Mouse (Mus musculus) R1 (cell line): ENCODE data around the gene Tesc.

ENCODE experiments used
- DNase-seq: peaks from one replicate; pipeline ENCODE4 v3.0.0-alpha.2; 2018; ENCODE audit warnings: low read depth, low spot score

Tesc gene

DNA sequence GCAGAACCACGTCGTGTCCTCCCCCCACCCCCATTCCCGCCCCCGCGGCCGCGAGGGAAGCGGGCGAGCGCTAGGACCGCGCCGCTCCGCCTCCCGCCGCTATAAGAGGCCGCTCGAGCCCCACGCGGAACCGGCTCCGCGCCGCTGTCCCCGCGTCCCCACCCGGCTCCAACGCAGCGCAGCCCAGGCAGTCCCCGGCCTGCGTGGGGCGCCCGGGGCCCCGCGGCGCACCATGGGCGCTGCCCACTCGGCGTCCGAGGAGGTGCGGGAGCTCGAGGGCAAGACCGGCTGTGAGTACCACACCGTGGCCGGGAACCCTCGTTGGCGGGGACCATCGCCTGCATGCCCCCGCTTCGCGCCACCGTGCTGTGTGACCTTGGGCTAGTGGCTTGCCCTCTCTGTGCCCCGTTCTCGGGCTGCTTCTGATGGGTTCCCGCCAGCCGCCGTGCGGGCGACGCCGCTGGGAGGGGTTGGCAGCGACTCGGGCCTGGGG lies at the start of gene Tesc:
TSS of gene Tesc (plus strand) at position 46 of the 493 bp plus-strand sequence.
- peak; percentile 18 for DNase-seq

DNA sequence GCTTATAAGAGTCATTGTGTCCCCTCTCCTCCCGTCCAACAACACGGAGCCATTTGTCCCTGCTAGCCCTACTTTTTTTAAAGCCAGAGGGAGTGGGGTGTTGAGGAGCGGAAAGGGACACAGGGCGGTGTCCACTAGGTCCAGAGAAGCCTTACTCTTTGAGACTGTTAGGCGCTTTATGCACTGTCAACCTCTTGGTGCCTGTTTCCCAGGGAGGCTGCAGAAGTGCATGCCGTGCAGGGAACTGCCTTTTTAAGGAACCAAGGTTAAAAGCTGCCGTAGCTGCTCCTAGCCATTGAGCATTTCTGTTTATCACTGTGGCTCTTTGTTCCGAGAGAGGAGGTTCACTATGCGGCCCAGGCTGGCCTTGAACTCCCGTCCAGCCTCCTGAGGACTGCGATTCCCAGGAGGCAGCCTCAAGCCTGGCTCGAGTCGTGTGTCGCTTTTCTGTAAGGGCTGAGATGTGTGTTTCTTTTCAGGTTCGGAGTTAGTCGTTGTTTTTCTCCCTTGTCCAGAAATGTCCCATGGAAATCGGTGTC lies 49.3 kb upstream of the Tesc start:
- no peak for DNase-seq

DNA sequence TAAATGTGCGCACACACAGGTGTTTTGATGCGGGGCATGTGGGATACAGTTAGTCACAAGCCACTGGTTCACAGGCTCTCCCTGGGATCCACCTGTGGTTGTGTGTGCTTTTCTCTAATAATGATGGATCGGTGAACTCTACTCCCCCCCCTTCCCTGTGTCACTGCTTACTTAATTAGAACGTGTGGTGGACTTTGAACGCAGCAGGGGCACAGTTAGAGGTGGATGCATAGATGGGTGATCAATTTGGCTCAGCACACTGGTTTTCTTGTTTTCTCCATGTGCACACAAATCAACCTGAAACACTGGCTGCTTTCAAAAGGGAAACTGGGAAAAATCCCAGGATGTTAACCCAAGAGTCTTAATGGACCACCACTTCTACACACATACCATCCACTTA lies 48.5 kb upstream of the Tesc start:
- DNase-seq = no peak

DNA sequence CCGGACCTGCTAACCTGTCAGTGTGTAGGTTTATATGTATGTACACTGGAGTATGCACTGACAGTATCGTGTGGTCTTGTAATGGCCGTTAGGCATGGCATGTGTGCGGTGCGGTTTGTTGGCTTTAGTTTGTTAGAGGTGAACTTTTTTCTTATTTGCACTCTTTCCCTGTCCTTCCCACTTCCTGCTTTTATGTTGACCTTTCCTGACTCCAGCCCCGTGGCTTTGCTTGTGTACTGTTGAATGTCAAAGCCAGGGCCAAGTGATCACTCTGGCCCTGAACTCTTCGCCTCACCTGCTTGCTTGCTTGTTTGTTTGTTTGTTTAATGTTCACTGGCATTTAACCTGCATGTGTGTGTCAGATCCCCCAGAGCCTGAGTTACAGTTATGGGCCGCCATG lies 46.6 kb upstream of the Tesc start:
- DNase-seq = no peak

DNA sequence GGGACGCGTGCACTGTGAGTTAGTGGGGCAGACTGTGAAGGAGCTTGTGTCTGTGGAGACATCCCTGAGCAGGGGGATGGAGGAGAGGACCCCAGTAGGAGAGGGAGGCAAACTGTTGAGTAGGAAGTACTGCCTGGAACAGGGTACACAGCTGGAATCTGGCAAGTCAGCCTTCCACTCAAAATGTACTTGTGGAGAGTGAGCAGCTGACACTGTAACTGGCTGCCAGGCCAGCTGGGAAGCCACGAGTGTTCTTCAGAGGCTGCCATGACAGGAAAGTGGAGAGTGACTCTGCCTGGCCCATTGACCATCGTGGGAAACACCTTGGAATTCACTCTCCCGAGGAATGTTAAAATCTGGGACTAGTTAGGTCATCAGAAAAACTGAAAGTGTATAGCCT lies 45.6 kb upstream of the Tesc start:
- no peak for DNase-seq

DNA sequence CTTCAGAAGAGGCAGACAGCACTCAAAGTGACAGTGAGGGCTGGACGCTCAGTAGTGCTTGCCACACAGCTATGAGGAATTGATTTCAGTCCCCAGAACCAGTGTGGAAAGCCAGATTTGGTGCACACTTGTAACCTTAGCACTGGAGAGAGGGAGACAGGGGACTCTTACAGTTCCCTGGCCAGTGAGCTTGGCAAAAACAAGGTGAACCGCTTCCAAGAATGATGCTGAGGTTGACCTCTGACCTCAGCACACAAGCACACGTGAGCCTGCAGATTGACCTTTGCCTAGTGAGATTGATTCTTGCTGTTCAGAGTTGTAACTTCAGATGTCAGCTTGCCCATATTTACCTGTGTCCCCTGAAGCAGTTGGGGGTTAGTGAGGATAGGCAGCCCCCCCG lies 41.2 kb upstream of the Tesc start:
- no peak for DNase-seq

DNA sequence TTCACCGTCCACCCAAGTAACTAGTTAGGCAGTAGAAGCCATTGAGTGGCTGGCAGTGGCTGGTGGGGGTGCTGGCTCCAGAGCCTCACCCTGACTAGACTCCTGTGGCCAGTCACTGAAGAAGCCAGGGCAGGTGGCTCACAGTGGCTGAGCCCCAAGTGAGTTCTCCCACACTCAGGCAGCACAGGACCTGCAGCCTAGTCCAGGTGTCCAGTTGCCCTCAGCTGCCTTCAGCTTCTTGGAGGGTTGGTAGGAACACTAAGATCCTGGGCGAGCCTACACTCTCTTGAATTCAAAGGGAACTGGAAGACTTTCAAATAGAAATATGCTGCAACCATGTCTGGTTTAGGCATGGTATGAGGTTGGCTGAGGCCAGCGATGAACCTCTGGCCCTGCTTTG lies 39.7 kb upstream of the Tesc start:
- DNase-seq = no peak

DNA sequence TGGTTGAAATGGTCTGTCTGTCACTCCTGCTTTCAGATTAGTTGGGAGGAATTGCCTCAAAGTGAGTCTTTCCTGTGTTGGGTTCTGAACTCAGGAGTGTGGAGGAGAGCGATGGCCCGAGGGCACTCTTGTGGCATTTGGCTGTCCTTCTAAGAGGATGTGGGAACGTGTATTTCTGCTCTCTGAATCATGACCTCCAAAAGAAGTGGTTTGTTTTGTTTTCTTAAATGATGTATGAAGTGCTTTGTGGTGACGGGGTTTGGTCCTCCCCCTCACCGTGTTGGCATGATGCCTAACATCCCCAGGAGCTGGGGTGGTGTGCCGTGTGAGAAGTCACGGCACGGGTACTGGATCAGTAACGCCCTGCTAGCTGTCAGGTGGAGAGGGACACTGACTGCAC lies 39.2 kb upstream of the Tesc start:
- DNase-seq = no peak

DNA sequence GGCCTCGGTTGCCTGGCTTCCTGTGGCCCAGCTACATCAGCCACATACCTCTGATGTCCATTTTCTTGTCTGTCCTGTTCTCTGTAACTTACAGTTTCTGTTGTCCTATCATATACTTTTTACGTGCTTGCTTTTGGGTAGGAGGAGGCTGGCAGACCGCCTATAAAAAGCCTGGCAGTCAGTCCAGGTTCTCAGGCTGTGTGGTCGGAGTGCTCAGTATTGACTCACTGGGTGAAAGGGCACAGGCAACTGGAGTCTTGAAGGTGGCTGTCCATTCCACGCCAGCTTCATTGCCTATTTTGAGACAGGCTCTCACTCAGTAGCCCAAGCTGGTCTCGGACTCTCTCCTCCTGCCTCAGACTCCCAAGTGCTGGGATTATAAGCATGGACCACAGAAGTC lies 37.8 kb upstream of the Tesc start:
- no peak for DNase-seq

DNA sequence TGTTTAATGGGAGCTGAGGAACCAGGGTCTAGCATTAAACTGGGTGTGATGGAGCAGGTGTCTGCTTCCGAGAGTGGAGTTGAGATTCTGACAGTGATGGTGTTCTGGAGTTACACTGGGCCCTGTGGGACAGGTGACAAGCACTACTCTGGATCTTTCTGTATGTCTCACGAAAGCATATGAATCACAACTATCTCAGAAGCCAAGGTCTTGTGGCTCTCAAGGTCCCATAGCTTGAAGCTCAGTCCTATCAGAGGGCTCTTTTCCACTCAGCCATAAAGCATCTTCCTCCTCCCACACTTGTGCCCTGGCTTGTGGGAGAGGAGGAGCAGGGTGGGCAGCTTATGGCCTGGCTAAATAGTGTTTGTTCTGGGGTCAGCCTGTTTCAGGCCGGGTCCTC lies 36.6 kb upstream of the Tesc start:
- DNase-seq = no peak

DNA sequence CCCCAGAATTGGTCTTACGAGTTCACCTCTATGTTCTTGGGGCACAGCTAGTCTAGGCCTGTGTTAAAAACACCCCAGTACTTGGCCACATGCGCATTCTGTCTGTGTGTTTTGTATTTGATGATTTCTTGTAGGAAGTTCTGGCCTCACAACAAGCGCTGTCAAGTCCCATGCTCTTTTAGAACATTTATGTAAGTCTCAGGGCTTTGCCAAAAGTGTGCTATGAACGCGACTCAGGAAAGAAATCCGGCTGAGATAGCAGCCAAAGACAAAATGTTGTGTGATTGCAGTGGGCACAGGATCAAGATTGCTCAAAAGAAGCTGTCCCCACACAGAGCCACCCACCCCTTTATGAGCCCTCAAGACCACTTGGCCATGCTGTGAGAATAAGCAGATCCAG lies 34.0 kb upstream of the Tesc start:
- no peak for DNase-seq

DNA sequence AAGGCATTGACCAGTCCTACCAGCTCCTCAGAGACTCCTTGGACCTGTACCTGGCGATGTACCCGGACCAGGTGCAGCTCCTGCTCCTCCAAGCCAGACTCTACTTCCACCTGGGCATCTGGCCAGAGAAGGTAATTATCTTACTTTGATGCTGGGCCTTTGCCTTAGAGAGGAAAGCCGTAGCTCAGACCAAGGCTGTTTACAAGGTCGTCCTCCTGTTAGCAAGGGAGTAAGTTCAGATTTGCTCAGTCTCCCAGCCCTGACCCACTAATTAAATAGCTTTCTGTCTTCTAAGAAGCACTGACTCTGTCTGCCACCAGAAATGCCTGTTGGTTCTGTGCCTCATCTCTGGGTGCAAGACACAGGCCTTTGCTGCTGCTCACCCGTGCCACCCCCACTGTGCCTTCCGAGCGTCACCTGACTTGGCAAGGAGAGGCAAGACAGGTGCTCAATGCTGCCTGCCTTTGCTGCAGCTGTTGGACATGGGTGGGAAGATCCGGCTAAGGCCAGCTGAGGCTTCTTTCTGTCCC lies 32.1 kb upstream of the Tesc start:
- DNase-seq = no peak

DNA sequence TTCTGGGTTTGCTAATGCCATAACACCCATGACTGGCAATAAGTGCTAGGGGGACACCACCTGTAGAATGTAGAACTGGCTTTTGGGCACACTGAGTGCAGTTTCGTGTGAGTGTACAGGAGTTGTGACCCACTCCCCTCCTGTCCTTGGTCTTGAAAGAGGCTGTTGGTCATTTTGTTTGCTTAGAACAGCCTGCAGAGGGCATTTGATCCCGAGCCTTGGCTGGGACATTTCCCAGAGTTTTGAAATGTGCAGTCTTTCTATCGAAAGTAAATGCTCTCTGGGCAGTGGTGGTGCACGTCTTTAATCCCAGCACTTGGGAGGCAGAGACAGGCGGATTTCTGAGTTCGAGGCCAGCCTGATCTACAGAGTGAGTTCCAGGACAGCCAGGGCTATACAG lies 31.6 kb upstream of the Tesc start:
- DNase-seq = no peak

DNA sequence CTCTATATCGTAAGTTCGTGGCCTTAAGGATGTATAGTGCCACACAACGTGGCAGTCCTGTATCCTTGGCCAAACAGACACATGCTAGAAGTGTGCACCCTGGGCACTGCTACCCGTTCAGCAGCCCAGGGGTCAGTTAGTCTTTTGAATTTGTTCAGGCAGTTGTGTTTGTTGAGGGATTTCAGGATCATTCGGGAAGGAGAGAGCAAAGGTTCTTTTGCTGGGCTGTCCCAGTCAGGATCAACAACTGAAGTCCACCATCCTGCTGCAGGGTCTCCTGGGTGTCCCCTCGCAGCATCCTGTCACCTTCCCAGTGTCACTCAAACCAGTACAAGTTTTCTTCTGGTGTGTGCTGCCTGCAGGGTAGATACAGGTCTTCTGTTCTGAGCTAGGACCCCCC lies 31.0 kb upstream of the Tesc start:
- no peak for DNase-seq

DNA sequence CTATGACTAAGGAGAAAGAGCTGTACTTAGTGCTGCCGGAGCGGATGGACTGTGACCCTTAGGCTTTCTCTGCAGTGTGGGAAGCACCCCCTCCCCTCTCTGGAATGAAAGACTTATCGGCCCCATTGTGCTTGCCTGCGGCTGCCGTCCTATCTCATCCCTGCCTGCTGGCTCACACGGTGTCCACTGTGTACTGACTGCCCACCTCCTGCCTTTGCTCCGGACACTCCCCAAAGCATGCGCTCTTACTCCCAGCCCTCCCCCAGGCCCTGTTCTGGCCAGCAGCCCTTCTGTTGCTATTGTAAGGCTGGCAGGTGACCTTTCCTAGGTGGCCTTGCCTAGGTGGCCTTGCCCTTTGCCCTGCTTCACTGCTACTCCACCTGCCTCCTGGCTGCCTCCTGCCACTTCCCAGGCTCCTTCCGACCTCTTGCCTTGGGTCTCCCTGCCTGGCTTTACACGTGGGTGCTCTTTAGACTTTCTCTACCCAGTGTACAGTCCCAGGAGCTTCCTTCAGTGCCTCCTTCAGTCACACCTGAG lies 30.0 kb upstream of the Tesc start:
- no peak for DNase-seq

DNA sequence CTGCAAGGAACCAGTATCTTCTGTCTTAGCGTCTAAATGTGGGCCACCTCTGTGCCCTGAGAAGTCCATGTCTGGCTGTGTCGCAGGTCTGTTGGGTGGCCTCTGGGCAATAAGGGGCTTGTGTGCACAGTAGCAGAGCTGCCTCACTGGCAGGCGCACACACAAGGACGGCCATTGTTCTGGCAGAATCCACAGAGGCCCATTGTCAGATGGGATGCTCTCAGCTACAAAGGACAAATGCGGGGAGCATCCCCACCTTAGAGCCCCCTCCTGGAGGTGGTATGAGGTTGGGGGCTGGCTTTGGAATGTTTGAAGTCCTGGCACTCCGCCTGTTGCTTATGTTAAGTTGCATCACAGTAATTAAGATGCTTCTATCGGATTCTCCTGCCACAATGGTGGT lies 28.5 kb upstream of the Tesc start:
- no peak for DNase-seq

DNA sequence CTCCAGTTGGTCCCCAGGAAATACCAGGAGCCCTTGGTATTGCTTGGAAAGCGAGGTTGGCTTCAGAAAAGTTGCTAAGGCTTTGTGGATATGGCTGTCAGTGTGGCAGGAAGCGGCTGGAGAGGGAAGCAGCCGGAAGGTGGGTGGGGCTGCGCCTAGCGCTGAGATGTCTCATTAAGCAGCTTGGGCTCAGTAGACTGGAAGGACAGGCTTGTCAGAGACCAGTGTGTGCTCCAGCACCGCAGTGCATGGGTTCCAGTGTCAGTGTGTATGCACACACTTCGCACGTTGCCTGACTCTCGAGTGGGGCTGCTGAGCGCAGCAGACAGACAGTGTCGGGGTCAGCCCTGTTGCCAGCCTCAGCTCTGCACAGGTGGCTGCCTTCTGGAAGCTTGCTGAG lies 28.0 kb upstream of the Tesc start:
- DNase-seq = peak; percentile 23

DNA sequence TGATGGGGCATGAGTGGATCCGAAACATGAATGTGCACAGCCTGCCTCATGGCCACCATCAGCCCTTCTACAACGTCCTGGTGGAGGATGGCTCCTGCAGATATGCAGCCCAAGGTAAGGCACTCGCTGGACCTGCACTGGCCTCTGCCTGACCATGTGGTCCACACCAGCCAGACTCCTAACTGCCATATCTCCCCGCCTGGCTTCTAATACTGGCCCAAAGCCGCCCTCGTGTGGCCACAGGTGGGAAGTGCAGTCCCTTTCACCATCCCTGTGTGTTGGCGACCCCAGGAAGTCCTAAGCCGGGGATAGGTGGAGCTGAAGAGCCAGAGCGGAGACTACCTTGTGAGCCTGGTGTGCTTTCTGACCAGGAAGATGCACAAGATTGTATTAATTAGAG lies 25.5 kb upstream of the Tesc start:
- DNase-seq = peak; percentile 75

DNA sequence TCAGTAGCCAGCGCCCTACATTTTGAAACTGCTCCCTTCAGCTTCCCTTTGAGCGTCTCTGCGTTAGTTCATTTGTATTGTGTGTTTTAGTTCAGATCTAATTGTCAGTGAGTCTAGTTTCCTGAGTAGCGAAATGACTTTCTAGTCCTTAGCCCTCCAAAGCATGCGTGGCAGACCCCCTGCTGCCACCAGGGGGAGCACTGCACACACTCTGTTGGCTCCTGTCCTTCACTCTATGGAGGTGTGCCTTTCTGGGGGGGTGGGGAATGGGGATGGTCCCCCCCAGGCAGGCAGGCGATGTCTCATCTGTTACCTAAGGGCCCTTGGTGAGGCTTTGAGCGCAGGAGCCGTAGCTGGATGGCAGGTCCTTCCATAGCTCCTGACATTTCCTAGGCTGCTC lies 22.9 kb upstream of the Tesc start:
- peak; percentile 62 for DNase-seq

DNA sequence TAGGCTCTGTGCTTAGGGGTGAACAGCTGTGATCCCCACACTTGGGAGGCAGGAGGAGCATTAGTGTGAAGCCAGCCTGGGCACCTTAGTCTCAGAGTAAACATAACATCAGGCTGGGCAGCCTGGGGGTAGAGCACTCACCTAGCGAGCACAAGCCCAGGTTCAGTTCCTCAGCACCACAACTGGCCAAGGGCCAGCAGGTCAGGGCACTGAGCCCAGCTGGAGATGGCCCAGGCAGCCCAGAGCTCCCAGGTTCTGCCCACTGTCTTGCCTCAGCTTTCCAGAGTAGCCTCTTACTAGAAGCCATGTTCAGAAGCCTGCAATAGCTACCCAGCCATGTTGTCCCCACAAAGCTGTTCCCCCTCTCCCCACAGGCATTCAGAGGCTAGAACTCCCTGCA lies 21.8 kb upstream of the Tesc start:
- DNase-seq = no peak

DNA sequence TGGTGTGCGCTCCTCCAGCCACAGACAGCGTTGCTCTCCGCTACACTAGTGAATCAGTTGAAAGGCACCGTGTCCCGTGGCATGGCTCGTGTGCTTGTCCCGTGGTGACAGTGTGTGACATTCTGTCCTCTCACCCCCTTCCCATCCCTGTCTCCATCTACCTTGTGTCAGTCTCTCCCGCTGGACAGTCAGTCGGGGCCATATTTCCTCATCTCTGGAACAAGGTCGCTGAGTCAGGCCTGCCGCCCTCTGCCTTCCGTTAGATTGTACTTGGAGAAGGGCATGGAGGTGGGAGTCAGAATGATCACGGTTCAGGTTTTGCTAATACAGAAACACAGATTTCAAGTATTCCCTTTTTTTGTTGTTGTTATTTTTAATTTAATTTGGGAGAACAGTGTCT lies 19.2 kb upstream of the Tesc start:
- DNase-seq = no peak

DNA sequence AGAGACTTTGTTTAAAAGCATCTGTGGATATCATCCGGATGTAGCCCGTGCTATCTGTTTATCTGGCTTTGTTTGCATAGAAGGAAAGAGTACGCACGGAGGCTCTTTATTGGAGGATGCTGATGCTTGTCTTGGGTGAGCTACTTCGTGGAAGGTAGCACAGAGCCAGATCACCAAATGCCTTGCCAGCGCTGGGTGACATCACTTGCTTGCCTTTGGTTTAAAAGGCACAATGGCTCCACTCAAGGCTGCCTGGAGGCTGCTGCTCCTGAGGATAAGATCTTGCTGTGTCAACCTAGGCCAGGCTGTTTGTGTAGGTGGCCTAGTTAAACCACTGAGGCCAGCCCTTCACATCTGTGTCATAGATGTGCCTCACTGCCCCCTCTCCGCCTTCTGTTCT lies 16.7 kb upstream of the Tesc start:
- DNase-seq = no peak

DNA sequence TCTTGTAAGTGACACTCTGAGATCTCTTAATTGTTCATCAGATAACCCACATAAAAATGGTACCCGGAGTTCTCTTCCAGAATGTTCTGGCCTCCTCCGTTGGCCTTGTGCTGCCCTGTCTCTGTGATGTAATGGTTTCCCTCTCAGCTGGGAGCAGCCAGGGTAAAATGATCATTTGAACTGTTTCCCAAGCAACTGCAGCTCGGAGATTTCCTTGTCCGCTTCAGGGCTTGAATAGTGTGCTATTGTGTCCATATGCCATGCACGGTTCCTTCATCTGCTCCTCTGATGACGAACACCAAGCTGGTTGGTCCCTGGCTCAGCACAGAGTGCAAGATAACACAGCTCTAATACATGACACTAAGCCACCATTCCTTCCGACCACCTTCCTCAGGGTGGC lies 15.7 kb upstream of the Tesc start:
- no peak for DNase-seq

DNA sequence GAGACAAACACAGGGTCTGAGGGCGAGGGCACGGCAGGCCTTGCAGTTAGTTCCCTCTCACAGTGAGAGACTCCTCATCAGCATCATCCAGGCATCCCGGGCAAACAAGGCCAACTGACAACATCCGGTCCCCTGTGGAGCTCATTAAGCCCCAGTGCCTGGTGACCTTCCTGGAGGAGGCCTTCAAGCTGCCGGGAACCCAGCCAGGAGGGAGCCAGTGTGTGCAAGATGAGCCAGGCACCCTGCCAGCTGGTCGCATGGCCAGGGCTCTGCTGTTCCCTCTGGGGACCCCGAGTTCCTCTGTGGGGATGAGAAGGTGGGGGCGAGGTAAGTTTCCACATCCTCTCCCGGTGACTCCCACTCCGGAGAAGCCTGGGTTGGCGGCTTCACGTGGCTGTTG lies 12.5 kb upstream of the Tesc start:
- peak; percentile 71 for DNase-seq
